Mouse (Mus musculus) MEL (cell line): ENCODE measurements at regions not wholly inside any gene's neighbourhood (a gene's known extent, or its start where the extent isn't known, plus 50 kb on each side); places are given as distances from the start of the nearest gene placed in this dataset.

Experiments
- DNase-seq: peaks from one replicate; pipeline ENCODE4 v3.0.0; 2011; ENCODE audit warnings: low read depth, low spot score
- H3K27ac ChIP-seq: 2 replicates; pipeline ENCODE4 v1.5.1; 2012; ENCODE audit warnings: low read depth, mild to moderate bottlenecking, control low read depth, low read length, moderate library complexity; ENCODE audit not compliant: control insufficient read depth
- H3K27me3 ChIP-seq, 2 experiments: fragments of 150-350 bp in 1 of 2; sonication (generic) in 1 of 2; 2 replicates each; pipeline ENCODE4 v1.6.1; 2012; ENCODE audit warnings: low read length in 2 of 2, mild to moderate bottlenecking in 2 of 2, improper control_type of control experiment in 1 of 2, moderate library complexity in 1 of 2; ENCODE audit not compliant: insufficient read depth in 2 of 2, control insufficient read depth in 1 of 2
- H3K36me3 ChIP-seq, 2 experiments: 2 replicates each; pipeline ENCODE4 v1.6.1; 2012 to 2014; ENCODE audit warnings: low read length in 2 of 2, improper control_type of control experiment in 1 of 2, inconsistent platforms in 1 of 2, mild to moderate bottlenecking in 1 of 2; ENCODE audit not compliant: insufficient read depth in 2 of 2, control insufficient read depth in 1 of 2
- H3K4me1 ChIP-seq, 2 experiments: fragments of 150-350 bp in 1 of 2; sonication (generic) in 1 of 2; 2 replicates each; pipeline ENCODE4 v1.6.1; 2012; ENCODE audit warnings: low read length in 2 of 2, improper control_type of control experiment in 1 of 2, mild to moderate bottlenecking in 1 of 2; ENCODE audit not compliant: insufficient read depth in 2 of 2, control insufficient read depth in 1 of 2
- H3K4me3 ChIP-seq, 2 experiments: fragments of 150-350 bp in 1 of 2; sonication (generic) in 1 of 2; 2 replicates each; pipeline ENCODE4 v1.5.1; 2012; ENCODE audit warnings: low read depth in 2 of 2, low read length in 2 of 2, mild to moderate bottlenecking in 2 of 2, moderate library complexity in 2 of 2, control low read depth in 1 of 2, improper control_type of control experiment in 1 of 2; ENCODE audit not compliant: control insufficient read depth in 1 of 2, insufficient read depth in 1 of 2
- H3K79me2 ChIP-seq: 2 replicates; pipeline ENCODE4 v1.6.1; 2012; ENCODE audit warnings: mild to moderate bottlenecking, low read length, moderate library complexity; ENCODE audit not compliant: control insufficient read depth, poor library complexity, insufficient read depth
- H3K9ac ChIP-seq: 2 replicates; pipeline ENCODE4 v1.6.1; 2012; ENCODE audit warnings: low read depth, mild to moderate bottlenecking, control low read depth, low read length, moderate library complexity; ENCODE audit not compliant: control insufficient read depth, poor library complexity, severe bottlenecking
- H3K9me3 ChIP-seq: fragments of 150-350 bp; sonication (generic); replicated peaks from 2 replicates; pipeline ENCODE4 v1.6.1; 2012; ENCODE audit warnings: mild to moderate bottlenecking, low read length, improper control_type of control experiment, moderate library complexity; ENCODE audit not compliant: insufficient read depth
- BHLHE40 ChIP-seq: IDR thresholded peaks from 2 replicates; pipeline ENCODE4 v1.6.1; 2012; ENCODE audit warnings: low read depth, mild to moderate bottlenecking, inconsistent platforms, low read length, improper control_type of control experiment, borderline replicate concordance
- CHD1 ChIP-seq: IDR thresholded peaks from 2 replicates; pipeline ENCODE4 v1.6.1; 2012; ENCODE audit warnings: low read depth, mild to moderate bottlenecking, inconsistent platforms, low read length, improper control_type of control experiment
- CHD2 ChIP-seq: IDR thresholded peaks from 2 replicates; pipeline ENCODE4 v1.6.1; 2011; ENCODE audit warnings: low read length, improper control_type of control experiment
- CTCF ChIP-seq, 3 experiments: IDR thresholded peaks in 2 of 3; conservative IDR thresholded peaks in 1 of 3; 2 replicates each; pipeline ENCODE4 v1.5.1; 2011 to 2012; ENCODE audit warnings: low read length in 3 of 3, low read depth in 2 of 3, mild to moderate bottlenecking in 2 of 3, improper control_type of control experiment in 1 of 3, inconsistent platforms in 1 of 3, mixed read lengths in 1 of 3, moderate library complexity in 1 of 3; ENCODE audit not compliant: control insufficient read depth in 1 of 3, insufficient read depth in 1 of 3, poor library complexity in 1 of 3, severe bottlenecking in 1 of 3
- ELF1 ChIP-seq: IDR thresholded peaks from 2 replicates; pipeline ENCODE4 v1.6.1; 2014; ENCODE audit warnings: low read depth, mild to moderate bottlenecking, inconsistent platforms, low read length, improper control_type of control experiment, moderate library complexity
- EP300 ChIP-seq, 2 experiments: IDR thresholded peaks; 2 replicates each; pipeline ENCODE4 v1.6.1; 2011; ENCODE audit warnings: improper control_type of control experiment in 2 of 2, low read length in 2 of 2, low read depth in 1 of 2, mild to moderate bottlenecking in 1 of 2
- ETS1 ChIP-seq: IDR thresholded peaks from 2 replicates; pipeline ENCODE4 v1.6.1; 2012; ENCODE audit warnings: low read depth, mild to moderate bottlenecking, inconsistent platforms, low read length, improper control_type of control experiment, moderate library complexity
- GATA1 ChIP-seq: IDR thresholded peaks from 2 replicates; pipeline ENCODE4 v1.6.1; 2011; ENCODE audit warnings: low read depth, low read length, improper control_type of control experiment
- MAFK ChIP-seq: IDR thresholded peaks from 2 replicates; pipeline ENCODE4 v1.6.1; 2011; ENCODE audit warnings: low read depth, mild to moderate bottlenecking, low read length, improper control_type of control experiment, borderline replicate concordance
- MAX ChIP-seq: IDR thresholded peaks from 2 replicates; pipeline ENCODE4 v1.6.1; 2011; ENCODE audit warnings: low read length, improper control_type of control experiment
- MXI1 ChIP-seq: IDR thresholded peaks from 2 replicates; pipeline ENCODE4 v1.6.1; 2011; ENCODE audit warnings: mild to moderate bottlenecking, low read depth, low read length, improper control_type of control experiment
- MYC ChIP-seq: IDR thresholded peaks from 2 replicates; pipeline ENCODE4 v1.6.1; 2011; ENCODE audit warnings: low read depth, mild to moderate bottlenecking, low read length, improper control_type of control experiment, moderate library complexity
- RCOR1 ChIP-seq: IDR thresholded peaks from 2 replicates; pipeline ENCODE4 v1.6.1; 2012; ENCODE audit warnings: low read depth, mild to moderate bottlenecking, inconsistent platforms, low read length, improper control_type of control experiment
- SIN3A ChIP-seq: IDR thresholded peaks from 2 replicates; pipeline ENCODE4 v1.6.1; 2012; ENCODE audit warnings: low read length, improper control_type of control experiment, inconsistent platforms
- TCF12 ChIP-seq: IDR thresholded peaks from 2 replicates; pipeline ENCODE4 v1.6.1; 2014; ENCODE audit warnings: low read depth, mild to moderate bottlenecking, inconsistent platforms, low read length, improper control_type of control experiment, moderate library complexity
- ZMIZ1 ChIP-seq: IDR thresholded peaks from 2 replicates; pipeline ENCODE4 v1.6.1; 2012; ENCODE audit warnings: low read depth, mild to moderate bottlenecking, inconsistent platforms, low read length, improper control_type of control experiment, moderate library complexity

- Histone ChIP-seq H3K27me3 (no peaks in the 10 kb centered on the region), H3K4me3 (no peak overlapping the region), H3K9me3 (no peaks in the 10 kb centered on the region), H3K27ac (no peak overlapping the region)
- DNase-seq, result no peak
- TF ChIP-seq CTCF (IDR thresholded peaks at IDR 0.05 in 2 of 3, conservative IDR thresholded peaks at IDR 0.05 in 1 of 3; ENCODE audit: control insufficient read depth in 1 of 3, insufficient read depth in 1 of 3, low read depth in 2 of 3, low read length in 3 of 3, poor library complexity in 1 of 3, severe bottlenecking in 1 of 3) (no peak), MAX (no peak), CHD2 (no peak), CHD1 (no peak), MXI1 (no peak)
- TF ChIP-seq, all 39 proteins: peak for 0
- Histone ChIP-seq H3K9ac (no peak overlapping the region), H3K36me3 (peaks cover 0 to 13% of the 10 kb centered on the region in 2 experiments; a peak in 2 of 4 replicates), H3K79me2 (no peaks in the 10 kb centered on the region), H3K4me1 (peaks cover 10 to 19% of the 10 kb centered on the region in 2 experiments)
These were observed 60.2 kb upstream of the Ltbp1 start for GRCm38 (mm10) chr17:74945149-74945548.

GRCm38 (mm10) chr17:74948476-74948875 is 56.9 kb upstream of the Ltbp1 start:
- Histone ChIP-seq H3K9me3 (no peaks in the 10 kb centered on the region), H3K79me2 (no peaks in the 10 kb centered on the region), H3K9ac (no peak overlapping the region), H3K36me3 (peaks cover 0 to 10% of the 10 kb centered on the region in 2 experiments; a peak in 2 of 4 replicates), H3K27ac (peak overlapping the region; percentile 51; the same call in 1 of the 2 replicates), H3K4me3 (no peak overlapping the region), H3K4me1 (peaks cover 7 to 13% of the 10 kb centered on the region in 2 experiments), H3K27me3 (no peaks in the 10 kb centered on the region)
- DNase-seq, result peak; percentile 79
- TF ChIP-seq BHLHE40 (no peak; the same call in 1 of the 2 replicates), GATA1 (peak; percentile 83), ELF1 (no peak), TCF12 (peak; percentile 56), ETS1 (peak; percentile 83), RCOR1 (peak; percentile 56; the same call in 1 of the 2 replicates), MYC (0 out of 2 replicates have a peak, but pooled peaks have one; percentile 32), EP300 (IDR thresholded peaks at IDR 0.05; ENCODE audit: low read depth in 1 of 2, low read length in 2 of 2) (peak; percentile 64 to 86), MAFK (0 out of 2 replicates have a peak, but pooled peaks have one; percentile 36), ZMIZ1 (no peak), MXI1 (peak; percentile 61; the same call in 1 of the 2 replicates), CHD1 (0 out of 2 replicates have a peak, but pooled peaks have one; percentile 71), SIN3A (peak; percentile 69)
